Mouse (Mus musculus): ENCODE measurements around the gene Tcea2.

GRCm38 (mm10) chr2:181714903-181715326 is 34.8 kb downstream of the Tcea2 start, which contains the start of gene Oprl1:
- TF ChIP-seq CTCF (IDR thresholded peaks at IDR 0.05; ENCODE audit: extremely low read depth, insufficient read length, insufficient replicate concordance, low read depth, low read length) (no peak), POLR2A (IDR thresholded peaks at IDR 0.05; ENCODE audit: low read depth, low read length) (no peak)

Data from small intestine, adult 2 months (tissue).